Mouse (Mus musculus) heart, embryonic 15.5 days (tissue): ENCODE data around the gene Clec1a. TPM values are rescaled to one million over a fixed set of nuclear protein-coding genes. Genes with fewer than 3 reads are reported as not detected.

Experiments
- ATAC-seq: fragments of 200-750 bp; cut with Nextera tagmentation; replicated peaks from 2 replicates; pipeline ENCODE4 v1.8.0; 2017; ENCODE audit warnings: low read depth, moderate TSS enrichment; ENCODE audit not compliant: insufficient number of reproducible peaks, insufficient read depth, low FRiP score
- H3K27ac ChIP-seq: fragments of 300-500 bp; sonication (generic); 2 replicates; pipeline ENCODE4 v1.5.1; 2015; ENCODE audit warnings: mild to moderate bottlenecking, inconsistent platforms
- H3K27me3 ChIP-seq: fragments of 300-500 bp; sonication (generic); 2 replicates; pipeline ENCODE4 v1.6.1; 2015; ENCODE audit warnings: inconsistent platforms
- H3K36me3 ChIP-seq: fragments of 300-500 bp; sonication (generic); 2 replicates; pipeline ENCODE4 v1.6.1; 2015; ENCODE audit warnings: mild to moderate bottlenecking, inconsistent platforms
- H3K4me1 ChIP-seq: fragments of 300-500 bp; sonication (generic); replicated peaks from 2 replicates; pipeline ENCODE4 v1.6.1; 2015; ENCODE audit warnings: inconsistent platforms
- H3K4me2 ChIP-seq: fragments of 300-500 bp; sonication (generic); 2 replicates; pipeline ENCODE4 v1.6.1; 2015; ENCODE audit warnings: inconsistent platforms, mild to moderate bottlenecking, moderate library complexity
- H3K4me3 ChIP-seq: fragments of 300-500 bp; sonication (generic); 2 replicates; pipeline ENCODE4 v1.5.1; 2015; ENCODE audit warnings: mild to moderate bottlenecking, inconsistent platforms
- H3K9ac ChIP-seq: fragments of 300-500 bp; sonication (generic); 2 replicates; pipeline ENCODE4 v1.6.1; 2015; ENCODE audit warnings: mild to moderate bottlenecking, inconsistent platforms
- H3K9me3 ChIP-seq: fragments of 300-500 bp; sonication (generic); replicated peaks from 2 replicates; pipeline ENCODE4 v1.6.1; 2016; ENCODE audit warnings: inconsistent platforms
- WGBS: fragments of 180-500 bp; shearing (Covaris S2); methylation state at CpG from one replicate; pipeline ENCODE4 v1.1.7; 2015; ENCODE audit warnings: mixed read lengths; 5-methylcytosine and 5-hydroxymethylcytosine counted together
- polyA plus RNA-seq: library from polyadenylated mRNA; unstranded; fragments of >200 nt; fragmentation: Nextera tagmentation; extraction: Ambion mirVana; gene quantifications from 2 replicates; pipeline ENCODE4 v1.2.1, GENCODE M21; 2015

Gene Clec1a
- polyA plus RNA-seq, 1 experiment from 2014 or later = 6.3 TPM

GRCm38 (mm10) chr6:129403391-129403790 is 48.4 kb downstream of the Clec1a start:
- H3K27me3 ChIP-seq = no peaks in the 10 kb centered on the region
- H3K4me1 ChIP-seq = peaks cover 5% of the 10 kb centered on the region; the same call in 1 of the 2 replicates
- no peaks in the 10 kb centered on the region for H3K9me3 ChIP-seq
- 74% methylated on average over 6 of the region's 6 CpGs for WGBS
- ATAC-seq = no peak
- H3K9ac ChIP-seq = no peak overlapping the region
- no peak overlapping the region for H3K27ac ChIP-seq
- H3K36me3 ChIP-seq = no peaks in the 10 kb centered on the region
- H3K4me2 ChIP-seq = no peak overlapping the region
- H3K4me3 ChIP-seq = no peak overlapping the region

- Histone ChIP-seq H3K27ac (no peak overlapping the region), H3K27me3 (no peaks in the 10 kb centered on the region), H3K36me3 (no peaks in the 10 kb centered on the region), H3K9ac (no peak overlapping the region), H3K9me3 (no peaks in the 10 kb centered on the region), H3K4me3 (no peak overlapping the region), H3K4me2 (no peak overlapping the region), H3K4me1 (peaks cover 5% of the 10 kb centered on the region; the same call in 1 of the 2 replicates)
- ATAC-seq = no peak
- WGBS = 80% methylated on average over 2 of the region's 2 CpGs
Observed at GRCm38 (mm10) chr6:129402404-129402803, 49.4 kb downstream of the Clec1a start.

GRCm38 (mm10) chr6:129399945-129400344 is 51.9 kb downstream of the Clec1a start:
- no peaks in the 10 kb centered on the region for H3K36me3 ChIP-seq
- H3K27ac ChIP-seq = peak overlapping the region; percentile 26; the same call in 1 of the 2 replicates
- no peaks in the 10 kb centered on the region for H3K27me3 ChIP-seq
- H3K9ac ChIP-seq = no peak overlapping the region
- H3K9me3 ChIP-seq = no peaks in the 10 kb centered on the region
- 0 out of 2 replicates have a peak, but pooled peaks have one; percentile 62 for ATAC-seq
- WGBS = 34% methylated on average over 6 of the region's 6 CpGs
- H3K4me3 ChIP-seq = no peak overlapping the region
- H3K4me2 ChIP-seq = 0 out of 2 replicates have a peak overlapping the region, but pooled peaks have one; percentile 18
- peaks cover 5% of the 10 kb centered on the region; the same call in 1 of the 2 replicates for H3K4me1 ChIP-seq

- Histone ChIP-seq H3K4me2 (no peak within 1 kb of the TSS), H3K9ac (no peak within 1 kb of the TSS), H3K4me1 (peaks cover 5% of the 10 kb centered on the region; the same call in 1 of the 2 replicates), H3K36me3 (no peaks in the 10 kb centered on the region), H3K27me3 (no peaks in the 10 kb centered on the region), H3K4me3 (no peak within 1 kb of the TSS), H3K27ac (no peak within 1 kb of the TSS), H3K9me3 (no peaks in the 10 kb centered on the region)
- ATAC-seq = no peak
- WGBS = 65% methylated on average over 8 of the region's 8 CpGs
Observed at GRCm38 (mm10) chr6:129396997-129397396, 54.8 kb downstream of the Clec1a start, which contains the start of gene Clec1b. Gene Clec1b, plus strand, starts transcription at chr6:129397297.

- Histone ChIP-seq H3K9me3 (no peaks in the 10 kb centered on the region), H3K4me1 (no peaks in the 10 kb centered on the region), H3K4me2 (no peak overlapping the region), H3K27me3 (no peaks in the 10 kb centered on the region), H3K4me3 (no peak overlapping the region), H3K9ac (no peak overlapping the region), H3K36me3 (no peaks in the 10 kb centered on the region), H3K27ac (no peak overlapping the region)
- WGBS = 67% methylated on average over 6 of the region's 6 CpGs
- no peak for ATAC-seq
Observed at GRCm38 (mm10) chr6:129393732-129394131, 58.1 kb downstream of the Clec1a start.

GRCm38 (mm10) chr6:129393087-129393720 is 58.6 kb downstream of the Clec1a start:
- H3K9me3 ChIP-seq = no peaks in the 10 kb centered on the region
- H3K4me3 ChIP-seq = no peak overlapping the region
- no peaks in the 10 kb centered on the region for H3K27me3 ChIP-seq
- H3K27ac ChIP-seq = no peak overlapping the region
- H3K4me1 ChIP-seq = no peaks in the 10 kb centered on the region
- H3K9ac ChIP-seq = no peak overlapping the region
- H3K4me2 ChIP-seq = no peak overlapping the region
- 20% methylated on average over 2 of the region's 2 CpGs for WGBS
- ATAC-seq = no peak
- no peaks in the 10 kb centered on the region for H3K36me3 ChIP-seq

GRCm38 (mm10) chr6:129385774-129386173 is 66.0 kb downstream of the Clec1a start, which contains the start of gene Clec12b:
Gene Clec12b, minus strand, starts transcription at chr6:129385874.
- no peak within 1 kb of the TSS for H3K4me2 ChIP-seq
- ATAC-seq = no peak
- peaks cover 2% of the 10 kb centered on the region; the same call in 1 of the 2 replicates for H3K4me1 ChIP-seq
- WGBS = 66% methylated on average over 2 of the region's 2 CpGs
- no peak within 1 kb of the TSS for H3K9ac ChIP-seq
- no peak within 1 kb of the TSS for H3K27ac ChIP-seq
- no peak within 1 kb of the TSS for H3K4me3 ChIP-seq
- no peaks in the 10 kb centered on the region for H3K36me3 ChIP-seq
- no peaks in the 10 kb centered on the region for H3K9me3 ChIP-seq
- no peaks in the 10 kb centered on the region for H3K27me3 ChIP-seq

GRCm38 (mm10) chr6:129385000-129385399 is 66.8 kb downstream of the Clec1a start:
- Histone ChIP-seq H3K9me3 (no peaks in the 10 kb centered on the region), H3K27ac (no peak overlapping the region), H3K4me3 (no peak overlapping the region), H3K36me3 (no peaks in the 10 kb centered on the region), H3K4me1 (peaks cover 2% of the 10 kb centered on the region; the same call in 1 of the 2 replicates), H3K27me3 (no peaks in the 10 kb centered on the region), H3K4me2 (no peak overlapping the region), H3K9ac (no peak overlapping the region)
- no peak for ATAC-seq
- WGBS = 58% methylated on average over 4 of the region's 4 CpGs

- H3K4me1 ChIP-seq = peaks cover 2% of the 10 kb centered on the region; the same call in 1 of the 2 replicates
- H3K4me3 ChIP-seq = no peak overlapping the region
- H3K4me2 ChIP-seq = no peak overlapping the region
- no peak overlapping the region for H3K9ac ChIP-seq
- H3K27ac ChIP-seq = no peak overlapping the region
- no peak for ATAC-seq
- H3K36me3 ChIP-seq = no peaks in the 10 kb centered on the region
- no peaks in the 10 kb centered on the region for H3K27me3 ChIP-seq
- 70% methylated on average over 3 of the region's 3 CpGs for WGBS
- H3K9me3 ChIP-seq = no peaks in the 10 kb centered on the region
Observed at GRCm38 (mm10) chr6:129383466-129383865, 68.3 kb downstream of the Clec1a start.

- 60% methylated on average over 1 of the region's 1 CpGs for WGBS
- Histone ChIP-seq H3K4me2 (no peak overlapping the region), H3K9me3 (no peaks in the 10 kb centered on the region), H3K27me3 (no peaks in the 10 kb centered on the region), H3K27ac (no peak overlapping the region), H3K4me3 (no peak overlapping the region), H3K9ac (no peak overlapping the region), H3K36me3 (no peaks in the 10 kb centered on the region), H3K4me1 (peaks cover 2% of the 10 kb centered on the region; the same call in 1 of the 2 replicates)
- no peak for ATAC-seq
Observed at GRCm38 (mm10) chr6:129381736-129382135, 70.1 kb downstream of the Clec1a start.

GRCm38 (mm10) chr6:129380454-129380853 is 71.3 kb downstream of the Clec1a start:
- Histone ChIP-seq H3K27me3 (no peaks in the 10 kb centered on the region), H3K4me2 (no peak overlapping the region), H3K4me3 (no peak overlapping the region), H3K4me1 (peaks cover 2% of the 10 kb centered on the region; the same call in 1 of the 2 replicates), H3K9ac (no peak overlapping the region), H3K27ac (no peak overlapping the region), H3K9me3 (no peaks in the 10 kb centered on the region), H3K36me3 (no peaks in the 10 kb centered on the region)
- ATAC-seq = no peak
- WGBS = 74% methylated on average over 4 of the region's 4 CpGs
